ENCODE assay signal across 8 mouse cellular contexts in genomic region chr5:29734831-29735510, GRCm38 (mm10). TPM values are rescaled to one million over a fixed set of nuclear protein-coding genes. Genes with fewer than 3 reads are reported as not detected.
DNase-seq lines count a peak whose midpoint lies in the region; ATAC-seq and TF ChIP-seq lines count a peak whose summit lies in the region.

No protein-coding gene starts in this region.

- peak overlapping the region; percentile 76 for H3K4me3 ChIP-seq in heart, postnatal 0 days (ENCODE audit: low read depth, low read length)
- H3K4me3 ChIP-seq in ES-E14 (ENCODE audit: insufficient read depth in 1 of 2, low read depth in 1 of 2, low read length in 2 of 2, poor library complexity in 1 of 2, severe bottlenecking in 1 of 2) = peak overlapping the region; percentile 86 to 93
- peak overlapping the region; percentile 100 for H3K4me3 ChIP-seq in forebrain, embryonic 13.5 days
- peak overlapping the region; percentile 85 for H3K4me3 ChIP-seq in macrophage (ENCODE audit: inconsistent target)

- peaks cover 41% of the 10 kb centered on the region for H3K79me2 ChIP-seq in macrophage (ENCODE audit: inconsistent target)

- peak overlapping the region; percentile 98 for H3K27ac ChIP-seq in heart, postnatal 0 days (ENCODE audit: low read depth)
- H3K27ac ChIP-seq in ES-E14 (ENCODE audit: insufficient read depth, low read depth, low read length, poor library complexity, severe bottlenecking) (peak overlapping the region; percentile 97), macrophage (peak overlapping the region; percentile 91)
- H3K27ac ChIP-seq in forebrain, embryonic 13.5 days = peak overlapping the region; percentile 95

- TF ChIP-seq EP300 in heart, postnatal 0 days (IDR thresholded peaks at IDR 0.05; ENCODE audit: low read depth) = no peak

- in situ Hi-C loops in ES-E14 (cut with MboI; ENCODE audit: low sequenced_read_pairs in 2 of 2, unreplicated experiment in 2 of 2) = no loop called here

- peak overlapping the region; percentile 71 for H3K4me2 ChIP-seq in heart, postnatal 0 days (ENCODE audit: low read depth, low read length)
- H3K4me2 ChIP-seq in forebrain, embryonic 13.5 days = peak overlapping the region; percentile 86

- WGBS in heart, postnatal 0 days = 45% methylated on average over 6 of the region's 6 CpGs
- 51% methylated on average over 6 of the region's 6 CpGs for WGBS in forebrain, embryonic 13.5 days
- WGBS in macrophage (ENCODE audit: missing documents) = 53% methylated on average over 6 of the region's 6 CpGs

- TF ChIP-seq CTCF in heart, postnatal 0 days (IDR thresholded peaks at IDR 0.05; ENCODE audit: low read depth) = no peak

- no peak for DNase-seq in heart, postnatal 0 days (ENCODE audit: low spot score)
- DNase-seq in heart, postnatal 10 days = no peak
- DNase-seq in ES-E14 (ENCODE audit: low read depth, low spot score) = no peak
- DNase-seq in adipocyte (ENCODE audit: low spot score) = no peak
- no peak for DNase-seq in layer of hippocampus, adult 11-12 months (ENCODE audit: low spot score)
- DNase-seq in left cerebral cortex, adult 18-20 months (ENCODE audit: low spot score in 2 of 2) = no peak

- peaks cover 13% of the 10 kb centered on the region for H3K4me1 ChIP-seq in heart, postnatal 0 days (ENCODE audit: control insufficient read depth, insufficient read depth)
- peaks cover 4 to 6% of the 10 kb centered on the region in 2 experiments; a peak in 2 of 4 replicates for H3K4me1 ChIP-seq in ES-E14 (ENCODE audit: control insufficient read depth in 2 of 2, insufficient read depth in 2 of 2, low read length in 2 of 2, poor library complexity in 1 of 2)
- peaks cover 32% of the 10 kb centered on the region for H3K4me1 ChIP-seq in forebrain, embryonic 13.5 days

- no peak for ATAC-seq in heart, postnatal 0 days (ENCODE audit: insufficient read depth, low read depth)
- no peak for ATAC-seq in forebrain, embryonic 13.5 days

- H3K9me3 ChIP-seq in heart, postnatal 0 days (replicated peaks; ENCODE audit: control insufficient read depth, low read length) = no peaks in the 10 kb centered on the region
- H3K9me3 ChIP-seq in ES-E14 (ENCODE audit: control insufficient read depth, insufficient read depth, low read depth, low read length) = no peaks in the 10 kb centered on the region
- H3K9me3 ChIP-seq in forebrain, embryonic 13.5 days (replicated peaks) = no peaks in the 10 kb centered on the region

- H3K36me3 ChIP-seq in heart, postnatal 0 days (replicated peaks; ENCODE audit: control insufficient read depth, insufficient read depth, low read length) = no peaks in the 10 kb centered on the region
- no peaks in the 10 kb centered on the region; the same call in 1 of the 2 replicates for H3K36me3 ChIP-seq in ES-E14 (ENCODE audit: control insufficient read depth, insufficient read depth, low read length, poor library complexity, severe bottlenecking)
- H3K36me3 ChIP-seq in forebrain, embryonic 13.5 days (ENCODE audit: poor library complexity, severe bottlenecking) = no peaks in the 10 kb centered on the region
- no peaks in the 10 kb centered on the region for H3K36me3 ChIP-seq in macrophage (ENCODE audit: inconsistent target)

- no peaks in the 10 kb centered on the region for H3K27me3 ChIP-seq in heart, postnatal 0 days (ENCODE audit: control insufficient read depth, insufficient read depth, low read length)
- H3K27me3 ChIP-seq in forebrain, embryonic 13.5 days = no peaks in the 10 kb centered on the region

- intact Hi-C loops in heart, postnatal 10 days (cut with DNase I) = no loop called here

- H3K9ac ChIP-seq in heart, postnatal 0 days (replicated peaks; ENCODE audit: low read depth, low read length) = peak overlapping the region; percentile 90
- H3K9ac ChIP-seq in ES-E14 (ENCODE audit: insufficient read depth, low read depth, low read length, poor library complexity, severe bottlenecking) = peak overlapping the region; percentile 85
- peak overlapping the region; percentile 98 for H3K9ac ChIP-seq in forebrain, embryonic 13.5 days

TF ChIP-seq in ES-E14, 5 proteins besides CTCF, POLR2A, EP300 and RAD21:
- TF ChIP-seq MAFK (IDR thresholded peaks at IDR 0.05; ENCODE audit: insufficient read depth, low read depth, low read length) (no peak), CHD2 (IDR thresholded peaks at IDR 0.05; ENCODE audit: low read depth, low read length) (no peak), ZC3H11A (IDR thresholded peaks at IDR 0.05; ENCODE audit: borderline replicate concordance, low read depth, low read length) (no peak), HCFC1 (IDR thresholded peaks at IDR 0.05; ENCODE audit: borderline replicate concordance, insufficient read depth, low read length) (no peak), ZNF384 (IDR thresholded peaks at IDR 0.05; ENCODE audit: low read depth, low read length) (no peak)

RNA-seq across cellular contexts. Expression of gene Dnajb6, which starts 0.5 kb away (rescaled TPM):
- total RNA-seq in heart, postnatal 0 days (2014; rRNA removed; ENCODE audit: low replicate concordance) = 37.2 and 42.0 TPM in 2 replicates
- polyA plus RNA-seq in heart, postnatal 0 days (2015; fragmentation: Nextera tagmentation; extraction: Ambion mirVana) = 85.9 and 88.6 TPM in 2 replicates
- total RNA-seq in heart, postnatal 10 days (2021) = 10 to 100 TPM; 75.4 to 78.2 TPM
- total RNA-seq in ES-E14 (2012; rRNA removed) = 163 and 224 TPM in 2 replicates
- 278 and 293 TPM in 2 replicates for polyA plus RNA-seq in forebrain, embryonic 13.5 days (2015; fragmentation: Nextera tagmentation; extraction: Ambion mirVana)
- 100 to 1,000 TPM; 267 to 830 (median 398) TPM for total RNA-seq in macrophage (2018; cell fraction: chromatin; rRNA removed)
- total RNA-seq in macrophage (2018; cell fraction: cytosol; rRNA removed) = 100 to 1,000 TPM; 163 to 240 (median 193) TPM
- 100 to 1,000 TPM; 150 to 602 (median 272) TPM for total RNA-seq in macrophage (2018; cell fraction: nucleus; rRNA removed)
- 140 to 211 TPM (median 197 TPM) in 3 replicates for polyA plus RNA-seq in macrophage (2018)
- 100 to 1,000 TPM; 156 to 163 TPM for total RNA-seq in left cerebral cortex, adult 18-20 months (2021)

RNA-seq across cellular contexts. Expression of gene Gm5129, which starts 0.8 kb away (rescaled TPM):
- total RNA-seq in heart, postnatal 0 days (2014; rRNA removed; ENCODE audit: low replicate concordance) = not detected in 2 replicates
- not detected in 2 replicates for polyA plus RNA-seq in heart, postnatal 0 days (2015; fragmentation: Nextera tagmentation; extraction: Ambion mirVana)
- total RNA-seq in heart, postnatal 10 days (2021) = not detected
- not detected in 2 replicates for total RNA-seq in ES-E14 (2012; rRNA removed)
- polyA plus RNA-seq in forebrain, embryonic 13.5 days (2015; fragmentation: Nextera tagmentation; extraction: Ambion mirVana) = not detected in 2 replicates
- 10 to 100 TPM in 9 of 26 experiments, 1 to 10 TPM in 4, not detected in 13; 5.6 to 14.8 (median 11.9) TPM for total RNA-seq in macrophage (2018; cell fraction: chromatin; rRNA removed)
- total RNA-seq in macrophage (2018; cell fraction: cytosol; rRNA removed) = 1 to 10 TPM in 4 of 26 experiments, not detected in 22; 1.2 to 2.8 (median 1.4) TPM
- total RNA-seq in macrophage (2018; cell fraction: nucleus; rRNA removed) = 10 to 100 TPM in 8 of 26 experiments, 1 to 10 TPM in 9, not detected in 9; 5.7 to 32.4 (median 9.5) TPM
- not detected in 3 replicates for polyA plus RNA-seq in macrophage (2018)
- total RNA-seq in left cerebral cortex, adult 18-20 months (2021) = not detected
